Mouse (Mus musculus): ENCODE results near the gene Hist1h3i. TPM values are rescaled to one million over a fixed set of nuclear protein-coding genes. Genes with fewer than 3 reads are reported as not detected.
"Not testable (repeated sequence)": the region's sequence is repeated elsewhere in the genome, so short reads cannot be mapped to it uniquely, and the experiment has no call there.

The Hist1h3i gene
- polyA plus RNA-seq, 1 experiment from 2014 or later = 54.7 TPM

- Histone ChIP-seq H3K36me3 (no peaks in the 10 kb centered on the region), H3K9ac (no peak overlapping the region), H3K27ac (ENCODE audit: poor library complexity, severe bottlenecking) (peak overlapping the region; percentile 40; the same call in 1 of the 2 replicates), H3K4me1 (replicated peaks) (peaks cover 18% of the 10 kb centered on the region), H3K4me2 (peak overlapping the region; percentile 48), H3K9me3 (replicated peaks) (no peaks in the 10 kb centered on the region), H3K4me3 (no peak overlapping the region), H3K27me3 (replicated peaks) (no peaks in the 10 kb centered on the region)
- WGBS = 28% methylated on average over 3 of the region's 3 CpGs
- ATAC-seq (ENCODE audit: insufficient number of reproducible peaks, low FRiP score) = no peak
Observed at GRCm38 (mm10) chr13:21751827-21752226, 31.3 kb downstream of the Hist1h3i start.

- Histone ChIP-seq H3K36me3 (no peaks in the 10 kb centered on the region), H3K4me3 (no peak overlapping the region), H3K4me2 (no peak overlapping the region), H3K27ac (ENCODE audit: poor library complexity, severe bottlenecking) (no peak overlapping the region), H3K27me3 (replicated peaks) (no peaks in the 10 kb centered on the region), H3K9ac (no peak overlapping the region), H3K9me3 (replicated peaks) (no peaks in the 10 kb centered on the region), H3K4me1 (replicated peaks) (peaks cover 18% of the 10 kb centered on the region)
- ATAC-seq (ENCODE audit: insufficient number of reproducible peaks, low FRiP score) = no peak
Observed at GRCm38 (mm10) chr13:21751417-21751816, 31.8 kb downstream of the Hist1h3i start.

- Histone ChIP-seq H3K4me1 (replicated peaks) (peaks cover 18% of the 10 kb centered on the region), H3K27ac (ENCODE audit: poor library complexity, severe bottlenecking) (peak within 1 kb of the TSS; percentile 90), H3K4me2 (peak within 1 kb of the TSS; percentile 87), H3K4me3 (peak within 1 kb of the TSS; percentile 50), H3K9ac (peak within 1 kb of the TSS; percentile 78)
- ATAC-seq (ENCODE audit: insufficient number of reproducible peaks, low FRiP score) = peak; percentile 78
- WGBS = under 1% methylated on average over 48 of the region's 56 CpGs
- not testable (repeated sequence) for H3K9me3 ChIP-seq (replicated peaks); H3K27me3 ChIP-seq (replicated peaks); H3K36me3 ChIP-seq
Observed at GRCm38 (mm10) chr13:21750159-21751017, 32.8 kb downstream of the Hist1h3i start, which contains the start of gene Hist1h4k. Hist1h4k (minus strand) TSS chr13:21750505.

GRCm38 (mm10) chr13:21749387-21750158, 33.6 kb downstream of the Hist1h3i start:
- ATAC-seq (ENCODE audit: insufficient number of reproducible peaks, low FRiP score) = no peak
- H3K9me3 ChIP-seq (replicated peaks) = no peaks in the 10 kb centered on the region
- H3K4me1 ChIP-seq (replicated peaks) = peaks cover 18% of the 10 kb centered on the region
- peak overlapping the region; percentile 50 for H3K4me3 ChIP-seq
- no peaks in the 10 kb centered on the region for H3K36me3 ChIP-seq
- no peaks in the 10 kb centered on the region for H3K27me3 ChIP-seq (replicated peaks)
- peak overlapping the region; percentile 78 for H3K9ac ChIP-seq
- H3K27ac ChIP-seq (ENCODE audit: poor library complexity, severe bottlenecking) = peak overlapping the region; percentile 90
- WGBS = 9% methylated on average over 5 of the region's 5 CpGs
- peak overlapping the region; percentile 87 for H3K4me2 ChIP-seq

- no peak for ATAC-seq (ENCODE audit: insufficient number of reproducible peaks, low FRiP score)
- Histone ChIP-seq H3K4me2 (no peak overlapping the region), H3K4me3 (no peak overlapping the region), H3K27ac (ENCODE audit: poor library complexity, severe bottlenecking) (no peak overlapping the region), H3K27me3 (replicated peaks) (no peaks in the 10 kb centered on the region), H3K9me3 (replicated peaks) (no peaks in the 10 kb centered on the region), H3K9ac (no peak overlapping the region), H3K36me3 (no peaks in the 10 kb centered on the region), H3K4me1 (replicated peaks) (peaks cover 14% of the 10 kb centered on the region)
- 73% methylated on average over 1 of the region's 1 CpGs for WGBS
Observed at GRCm38 (mm10) chr13:21745006-21745405, 38.2 kb downstream of the Hist1h3i start.

GRCm38 (mm10) chr13:21734906-21735767, 48.0 kb downstream of the Hist1h3i start, which contains the start of gene Hist1h4j:
Hist1h4j (plus strand) TSS chr13:21735064.
- not testable (repeated sequence) for H3K27me3 ChIP-seq (replicated peaks); H3K36me3 ChIP-seq; H3K9me3 ChIP-seq (replicated peaks); H3K4me1 ChIP-seq (replicated peaks)
- peak within 1 kb of the TSS; percentile 77 for H3K4me2 ChIP-seq
- peak within 1 kb of the TSS; percentile 77 for H3K9ac ChIP-seq
- WGBS = under 1% methylated on average over 46 of the region's 56 CpGs
- H3K27ac ChIP-seq (ENCODE audit: poor library complexity, severe bottlenecking) = peak within 1 kb of the TSS; percentile 94
- peak within 1 kb of the TSS; percentile 59 for H3K4me3 ChIP-seq
- ATAC-seq (ENCODE audit: insufficient number of reproducible peaks, low FRiP score) = peak; percentile 87

GRCm38 (mm10) chr13:21734010-21734905, 48.9 kb downstream of the Hist1h3i start:
- ATAC-seq (ENCODE audit: insufficient number of reproducible peaks, low FRiP score) = peak; percentile 78
- Histone ChIP-seq H3K4me2 (peak overlapping the region; percentile 77), H3K4me3 (peak overlapping the region; percentile 59), H3K9ac (peak overlapping the region; percentile 77), H3K9me3 (replicated peaks) (no peaks in the 10 kb centered on the region), H3K27me3 (replicated peaks) (no peaks in the 10 kb centered on the region), H3K27ac (ENCODE audit: poor library complexity, severe bottlenecking) (peak overlapping the region; percentile 94), H3K36me3 (no peaks in the 10 kb centered on the region), H3K4me1 (replicated peaks) (peaks cover 8% of the 10 kb centered on the region)
- WGBS = under 1% methylated on average over 21 of the region's 21 CpGs

- 0 out of 2 replicates have a peak overlapping the region, but pooled peaks have one; percentile 64 for H3K9ac ChIP-seq
- H3K36me3 ChIP-seq = no peaks in the 10 kb centered on the region
- H3K27ac ChIP-seq (ENCODE audit: poor library complexity, severe bottlenecking) = peak overlapping the region; percentile 94
- WGBS = 69% methylated on average over 5 of the region's 5 CpGs
- peaks cover 8% of the 10 kb centered on the region for H3K4me1 ChIP-seq (replicated peaks)
- ATAC-seq (ENCODE audit: insufficient number of reproducible peaks, low FRiP score) = no peak
- H3K27me3 ChIP-seq (replicated peaks) = no peaks in the 10 kb centered on the region
- no peak overlapping the region for H3K4me3 ChIP-seq
- H3K9me3 ChIP-seq (replicated peaks) = no peaks in the 10 kb centered on the region
- H3K4me2 ChIP-seq = no peak overlapping the region; the same call in 1 of the 2 replicates
Observed at GRCm38 (mm10) chr13:21733466-21733865, 49.7 kb downstream of the Hist1h3i start.
